ENCODE assay signal across 33 mouse cellular contexts in genomic region chr17:9749301-9749700, GRCm38 (mm10).
"Had no signal": no experiment of that assay in that cellular context is flagged by ENCODE, and none has a peak within 500 bp of the region (broad histone marks: within the 10 kb centered on the region; RNA-seq: fewer than 3 reads in every experiment).

No protein-coding gene starts in this region.

- H3K4me1 ChIP-seq: heart, embryonic 15.5 days; intestine, embryonic 15.5 days; kidney, embryonic 15.5 days had no signal

- H3K4me2 ChIP-seq: heart, embryonic 12.5 days; heart, embryonic 13.5 days; heart, embryonic 15.5 days; hindbrain, embryonic 12.5 days; hindbrain, embryonic 13.5 days; hindbrain, embryonic 14.5 days; hindbrain, embryonic 15.5 days; intestine, embryonic 15.5 days; kidney, embryonic 15.5 days had no signal

- H3K27ac ChIP-seq: heart, embryonic 13.5 days; heart, embryonic 15.5 days; hindbrain, embryonic 10.5 days; hindbrain, embryonic 12.5 days; hindbrain, embryonic 13.5 days; hindbrain, embryonic 14.5 days; hindbrain, embryonic 15.5 days; hindbrain, postnatal 0 days; intestine, embryonic 15.5 days; kidney, embryonic 15.5 days; kidney, postnatal 0 days; layer of hippocampus, adult 2 months had no signal

- H3K4me3 ChIP-seq: heart, embryonic 12.5 days; heart, embryonic 13.5 days; heart, embryonic 15.5 days; hindbrain, embryonic 10.5 days; hindbrain, embryonic 12.5 days; hindbrain, embryonic 13.5 days; hindbrain, embryonic 15.5 days; intestine, embryonic 15.5 days; kidney, embryonic 15.5 days; layer of hippocampus, adult 2 months had no signal

- H3K9me3 ChIP-seq: heart, embryonic 12.5 days; heart, embryonic 13.5 days; heart, embryonic 15.5 days; hindbrain, embryonic 10.5 days; hindbrain, embryonic 12.5 days; hindbrain, embryonic 13.5 days; hindbrain, embryonic 15.5 days; intestine, embryonic 15.5 days; kidney, embryonic 15.5 days had no signal

- DNase-seq: heart, postnatal 10 days; heart, postnatal 14 days; heart, postnatal 36 days; heart, postnatal 4 days; kidney, adult 11 months; kidney, adult 18-20 months; kidney, adult 2 months; kidney, adult 8-10 months; kidney, adult 9 months; kidney, postnatal 10 days; kidney, postnatal 14 days; kidney, postnatal 25 days; kidney, postnatal 36 days; kidney, postnatal 4 days; layer of hippocampus, adult 9-11 months; layer of hippocampus, postnatal 36 days had no signal

- H3K9ac ChIP-seq: heart, embryonic 12.5 days; heart, embryonic 13.5 days; heart, embryonic 15.5 days; hindbrain, embryonic 12.5 days; hindbrain, embryonic 13.5 days; hindbrain, embryonic 14.5 days; hindbrain, embryonic 15.5 days; intestine, embryonic 15.5 days; kidney, embryonic 15.5 days had no signal

- H3K36me3 ChIP-seq: heart, embryonic 12.5 days; heart, embryonic 13.5 days; heart, embryonic 15.5 days; hindbrain, embryonic 10.5 days; hindbrain, embryonic 12.5 days; hindbrain, embryonic 13.5 days; hindbrain, embryonic 15.5 days; intestine, embryonic 15.5 days; kidney, embryonic 15.5 days had no signal

- H3K27me3 ChIP-seq: heart, embryonic 13.5 days; heart, embryonic 15.5 days; hindbrain, embryonic 12.5 days; hindbrain, embryonic 13.5 days; hindbrain, embryonic 15.5 days; intestine, embryonic 15.5 days; kidney, embryonic 15.5 days had no signal

- ATAC-seq: hindbrain, embryonic 16.5 days; hindbrain, postnatal 0 days; inflammation-experienced regulatory T-cells, adult 6 months; intestine, embryonic 15.5 days; intestine, embryonic 16.5 days; intestine, postnatal 0 days had no signal
